Mouse (Mus musculus): ENCODE measurements around the gene Braf.

The Braf gene

GRCm38 (mm10) chr6:39556900-39557659 is 168.2 kb downstream of the Braf start:
- DNase-seq (ENCODE audit: low read depth, low spot score): peak; percentile 63

GRCm38 (mm10) chr6:39555648-39555945 is 169.7 kb downstream of the Braf start:
- no peak for DNase-seq (ENCODE audit: low read depth, low spot score)

GRCm38 (mm10) chr6:39554888-39555647 is 170.2 kb downstream of the Braf start:
- DNase-seq (ENCODE audit: low read depth, low spot score): no peak
